Mouse (Mus musculus) megakaryocyte-erythroid progenitor cell, adult 5 weeks (primary cell): Measurements from ENCODE around the gene Rpl31. TPM values are rescaled to one million over a fixed set of nuclear protein-coding genes. Genes with fewer than 3 reads are reported as not detected.

Experiments used
- polyA plus RNA-seq: library from polyadenylated mRNA; stranded (reverse); fragments of >175 nt; gene quantifications from 2 replicates; pipeline ENCODE4 v1.2.3, GENCODE M21; 2012

Rpl31 gene
- polyA plus RNA-seq: 269 and 281 TPM in 2 replicates

DNA sequence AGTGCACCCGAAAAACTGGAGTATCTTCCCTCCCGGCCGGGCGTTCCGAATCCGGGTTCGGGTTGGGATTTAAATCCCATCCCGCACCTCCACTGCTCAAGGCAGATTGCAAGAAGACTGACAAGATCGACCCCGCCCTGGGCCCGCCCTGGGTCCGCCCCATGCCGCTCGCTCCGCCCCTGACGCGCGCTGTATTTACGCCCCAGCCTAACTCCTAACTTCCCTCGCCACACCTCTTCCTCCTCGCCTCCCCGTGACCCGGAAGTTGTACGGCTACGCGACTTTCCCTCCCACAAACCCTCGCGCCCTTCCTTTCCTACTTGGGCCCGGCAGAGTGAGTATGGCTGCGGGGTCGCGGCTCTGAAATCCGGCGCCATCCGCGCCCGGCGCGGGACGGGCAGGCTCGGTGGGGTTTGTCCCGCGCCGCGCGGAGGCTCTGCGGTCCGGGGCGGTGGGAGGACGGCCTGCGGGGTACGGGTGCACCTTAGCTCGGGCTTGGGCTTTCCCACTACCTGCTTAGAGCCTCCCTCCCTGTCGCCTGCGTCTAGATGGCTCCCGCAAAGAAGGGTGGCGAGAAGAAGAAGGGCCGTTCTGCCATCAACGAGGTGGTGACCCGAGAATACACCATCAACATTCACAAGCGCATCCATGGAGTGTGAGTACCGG is at the start of gene Rpl31:
TSS of gene Rpl31 (plus strand) at position 242 of the 666 bp plus-strand sequence.

Other genes starting within 250 kb of the Rpl31 start
- gene Npas2, start 174.1 kb upstream of the Rpl31 start, polyA plus RNA-seq: 0.12 TPM in 1 of 2 replicates, not detected in the other
- gene Tbc1d8, start 110.9 kb downstream of the Rpl31 start, polyA plus RNA-seq: 8.3 and 8.5 TPM in 2 replicates
- 42.9 and 46.8 TPM in 2 replicates for gene Cnot11, start 167.2 kb downstream of the Rpl31 start, polyA plus RNA-seq
- 27.8 and 28.6 TPM in 2 replicates for gene Rnf149, start 209.6 kb downstream of the Rpl31 start, polyA plus RNA-seq